Comparison of ENCODE assay signal across 16 mouse cellular contexts in genomic region chr3:135887856-135888155, GRCm38 (mm10).
A peak's percentile ranks its signal among the peaks of the same experiment; 100 is the strongest.
DNase-seq lines count a peak whose midpoint lies in the region; ATAC-seq and TF ChIP-seq lines count a peak whose summit lies in the region.
"Had no signal": no experiment of that assay in that cellular context is flagged by ENCODE, and none has a peak within 500 bp of the region (broad histone marks: within the 10 kb centered on the region; RNA-seq: fewer than 3 reads in every experiment).

No protein-coding gene starts in this region.

- no peaks in the 10 kb centered on the region for H3K27me3 ChIP-seq in embryonic facial prominence, embryonic 14.5 days (replicated peaks; ENCODE audit: control insufficient read depth, insufficient read depth, low read length)
- no peaks in the 10 kb centered on the region for H3K27me3 ChIP-seq in hindbrain, embryonic 13.5 days
- H3K27me3 ChIP-seq in midbrain, embryonic 13.5 days: no peaks in the 10 kb centered on the region
- H3K27me3 ChIP-seq: embryonic facial prominence, embryonic 13.5 days had no signal

- DNase-seq in brain, embryonic 14.5 days (ENCODE audit: low read depth): peak; percentile 93
- DNase-seq in embryonic facial prominence, embryonic 14.5 days (ENCODE audit: low spot score): peak; percentile 16
- no peak for DNase-seq in gastrocnemius, postnatal 14 days
- DNase-seq in adrenal gland, adult (ENCODE audit: inconsistent age in 2 of 2, low spot score in 1 of 2): no peak
- DNase-seq in adrenal gland, postnatal 10 days: no peak
- DNase-seq: adrenal gland, postnatal 36 days; cerebellum, adult 11-12 months; kidney, postnatal 25 days; left cerebral cortex, postnatal 4 days had no signal

- intact Hi-C loops in gastrocnemius, postnatal 14 days (cut with DNase I; ENCODE audit: low total_unique reads): no loop called here

- H3K4me1 ChIP-seq in embryonic facial prominence, embryonic 14.5 days (ENCODE audit: control insufficient read depth, insufficient read depth, low read length): no peaks in the 10 kb centered on the region
- H3K4me1 ChIP-seq in hindbrain, embryonic 13.5 days (replicated peaks): peaks cover 9% of the 10 kb centered on the region
- H3K4me1 ChIP-seq in midbrain, embryonic 13.5 days (replicated peaks): peaks cover 9% of the 10 kb centered on the region
- H3K4me1 ChIP-seq: heart, embryonic 10.5 days had no signal

- WGBS in embryonic facial prominence, embryonic 14.5 days: 54% methylated on average over 5 of the region's 5 CpGs
- WGBS in hindbrain, embryonic 13.5 days: 29% methylated on average over 5 of the region's 5 CpGs
- WGBS in midbrain, embryonic 13.5 days: 29% methylated on average over 5 of the region's 5 CpGs

- no peak for ATAC-seq in embryonic facial prominence, embryonic 14.5 days (ENCODE audit: low read depth)
- ATAC-seq in hindbrain, embryonic 13.5 days (ENCODE audit: low FRiP score): peak; percentile 81
- peak; percentile 91 for ATAC-seq in midbrain, embryonic 13.5 days

- H3K9ac ChIP-seq in embryonic facial prominence, embryonic 14.5 days (ENCODE audit: low read depth, low read length): no peak overlapping the region
- H3K9ac ChIP-seq in hindbrain, embryonic 13.5 days: no peak overlapping the region
- H3K9ac ChIP-seq in midbrain, embryonic 13.5 days (replicated peaks): no peak overlapping the region
- H3K9ac ChIP-seq: embryonic facial prominence, embryonic 13.5 days; liver, embryonic 14.5 days had no signal

- no peak for TF ChIP-seq CTCF in brain, embryonic 14.5 days (IDR thresholded peaks at IDR 0.05; ENCODE audit: borderline replicate concordance, extremely low read depth, insufficient read depth, insufficient read length)

- H3K36me3 ChIP-seq in embryonic facial prominence, embryonic 14.5 days (ENCODE audit: control insufficient read depth, insufficient read depth, low read length): no peaks in the 10 kb centered on the region
- no peaks in the 10 kb centered on the region for H3K36me3 ChIP-seq in hindbrain, embryonic 13.5 days
- no peaks in the 10 kb centered on the region for H3K36me3 ChIP-seq in midbrain, embryonic 13.5 days
- H3K36me3 ChIP-seq: embryonic facial prominence, embryonic 13.5 days; heart, embryonic 10.5 days had no signal

- H3K4me3 ChIP-seq in embryonic facial prominence, embryonic 14.5 days (ENCODE audit: low read depth, low read length): no peak overlapping the region
- H3K4me3 ChIP-seq in hindbrain, embryonic 13.5 days: no peak overlapping the region
- no peak overlapping the region for H3K4me3 ChIP-seq in midbrain, embryonic 13.5 days (replicated peaks)
- H3K4me3 ChIP-seq: embryonic facial prominence, embryonic 13.5 days; heart, embryonic 10.5 days had no signal

- H3K4me2 ChIP-seq in embryonic facial prominence, embryonic 14.5 days (ENCODE audit: low read depth, low read length): no peak overlapping the region
- no peak overlapping the region for H3K4me2 ChIP-seq in hindbrain, embryonic 13.5 days
- H3K4me2 ChIP-seq in midbrain, embryonic 13.5 days (replicated peaks): no peak overlapping the region
- H3K4me2 ChIP-seq: embryonic facial prominence, embryonic 13.5 days had no signal

- no peak for TF ChIP-seq POLR2A in brain, embryonic 14.5 days (IDR thresholded peaks at IDR 0.05; ENCODE audit: borderline replicate concordance, extremely low read depth, insufficient read depth, insufficient read length, poor library complexity, severe bottlenecking)

- H3K9me3 ChIP-seq in embryonic facial prominence, embryonic 14.5 days (ENCODE audit: control insufficient read depth, low read length): no peaks in the 10 kb centered on the region
- no peaks in the 10 kb centered on the region for H3K9me3 ChIP-seq in hindbrain, embryonic 13.5 days
- H3K9me3 ChIP-seq in midbrain, embryonic 13.5 days: no peaks in the 10 kb centered on the region
- H3K9me3 ChIP-seq: embryonic facial prominence, embryonic 13.5 days; heart, embryonic 10.5 days had no signal

- no peak overlapping the region for H3K27ac ChIP-seq in embryonic facial prominence, embryonic 14.5 days (replicated peaks; ENCODE audit: low read depth, low read length)
- no peak overlapping the region for H3K27ac ChIP-seq in hindbrain, embryonic 13.5 days
- H3K27ac ChIP-seq in midbrain, embryonic 13.5 days: no peak overlapping the region; the same call in 1 of the 2 replicates
- H3K27ac ChIP-seq: embryonic facial prominence, embryonic 13.5 days; heart, embryonic 10.5 days; liver, embryonic 14.5 days; macrophage; stomach, postnatal 0 days had no signal

Comparison
In these comparisons a context has a peak if more than half of its experiments do, and no peak if none do; other contexts are left out.
1. DNase-seq: peak in brain, embryonic 14.5 days (single experiment) and embryonic facial prominence, embryonic 14.5 days (single experiment); none in gastrocnemius, postnatal 14 days (single experiment), adrenal gland, adult (0 of 2) and adrenal gland, postnatal 10 days (single experiment).